Mouse (Mus musculus) embryonic fibroblast, embryonic 13.5 days (primary cell): Measurements from ENCODE around the gene Tmem245.

ENCODE experiments used
- CTCF ChIP-seq: IDR thresholded peaks from 2 replicates; pipeline ENCODE4 v1.5.1; 2011; ENCODE audit warnings: mild to moderate bottlenecking, control low read depth, low read length, moderate library complexity, borderline replicate concordance; ENCODE audit not compliant: insufficient read depth
- POLR2A ChIP-seq: IDR thresholded peaks from 2 replicates; pipeline ENCODE4 v1.6.1; 2011; ENCODE audit warnings: low read depth, mild to moderate bottlenecking, control low read depth, low read length, moderate library complexity

- TF ChIP-seq POLR2A (no peak), CTCF (no peak)
Observed at GRCm38 (mm10) chr4:56937136-56937535, 10.1 kb downstream of the Tmem245 start.
